Mouse (Mus musculus) small intestine, adult 2 months (tissue): ENCODE measurements at regions not wholly inside any gene's neighbourhood (a gene's known extent, or its start where the extent isn't known, plus 50 kb on each side); places are given as distances from the start of the nearest gene placed in this dataset.

Source experiments
- H3K27ac ChIP-seq: fragments of 200-500 bp; 2 replicates; pipeline ENCODE4 v1.5.1; 2012; ENCODE audit warnings: low read depth, low read length, control low read depth, inconsistent platforms; ENCODE audit not compliant: insufficient read depth
- H3K27me3 ChIP-seq: fragments of 200-500 bp; 2 replicates; pipeline ENCODE4 v1.6.1; 2012; ENCODE audit warnings: mild to moderate bottlenecking, moderate library complexity, low read length, inconsistent platforms; ENCODE audit not compliant: control insufficient read depth, insufficient read depth
- H3K36me3 ChIP-seq: fragments of 200-500 bp; 2 replicates; pipeline ENCODE4 v1.6.1; 2012; ENCODE audit warnings: mild to moderate bottlenecking, low read length, control low read depth, inconsistent platforms; ENCODE audit not compliant: control insufficient read depth, insufficient read depth
- H3K4me1 ChIP-seq: fragments of 200-500 bp; 2 replicates; pipeline ENCODE4 v1.6.1; 2012; ENCODE audit warnings: low read length, inconsistent platforms, mixed read lengths; ENCODE audit not compliant: control insufficient read depth, insufficient read depth, insufficient read length
- H3K4me3 ChIP-seq: fragments of 200-500 bp; 2 replicates; pipeline ENCODE4 v1.5.1; 2012; ENCODE audit warnings: low read depth, mild to moderate bottlenecking, control low read depth, inconsistent platforms, low read length, moderate library complexity
- CTCF ChIP-seq: fragments of 200-500 bp; IDR thresholded peaks from 2 replicates; pipeline ENCODE4 v1.5.1; 2012; ENCODE audit warnings: low read depth, mild to moderate bottlenecking, control low read depth, inconsistent platforms, low read length, moderate library complexity, mixed read lengths; ENCODE audit not compliant: insufficient replicate concordance, insufficient read length; ENCODE audit errors: extremely low read depth
- POLR2A ChIP-seq: fragments of 200-500 bp; IDR thresholded peaks from 2 replicates; pipeline ENCODE4 v1.6.1; 2012; ENCODE audit warnings: low read depth, mild to moderate bottlenecking, control low read depth, inconsistent platforms, low read length, moderate library complexity
- WGBS: fragments of 180-500 bp; shearing (Covaris S2); methylation state at CpG from one replicate; pipeline ENCODE4 v1.1.7; 2018; 5-methylcytosine and 5-hydroxymethylcytosine counted together

DNA sequence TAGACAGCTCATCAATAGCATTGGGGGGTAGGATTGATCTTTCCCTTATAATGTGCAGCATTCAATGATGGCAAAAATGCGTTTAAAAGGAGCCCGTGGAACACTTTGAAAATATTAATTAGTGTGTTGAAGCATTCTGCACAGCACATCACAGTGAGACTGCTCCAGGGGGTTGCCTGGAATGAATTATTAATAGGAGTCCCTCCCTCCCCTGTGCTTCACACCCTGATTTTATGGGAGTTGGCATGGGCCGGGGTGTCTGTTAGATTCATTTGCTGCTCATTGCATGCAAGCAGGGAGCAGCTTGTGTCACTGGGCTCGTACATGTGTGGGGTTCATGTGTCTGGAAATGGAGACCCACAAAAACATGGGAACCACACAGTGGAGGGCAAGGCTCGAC lies 127.9 kb upstream of the Mki67 start:
- no peaks in the 10 kb centered on the region for H3K36me3 ChIP-seq
- H3K4me3 ChIP-seq: no peak overlapping the region
- H3K4me1 ChIP-seq: no peaks in the 10 kb centered on the region
- no peaks in the 10 kb centered on the region; the same call in 1 of the 2 replicates for H3K27me3 ChIP-seq
- no peak overlapping the region for H3K27ac ChIP-seq
- no peak for TF ChIP-seq CTCF
- no peak for TF ChIP-seq POLR2A
- WGBS: 61% methylated on average over 5 of the region's 5 CpGs

DNA sequence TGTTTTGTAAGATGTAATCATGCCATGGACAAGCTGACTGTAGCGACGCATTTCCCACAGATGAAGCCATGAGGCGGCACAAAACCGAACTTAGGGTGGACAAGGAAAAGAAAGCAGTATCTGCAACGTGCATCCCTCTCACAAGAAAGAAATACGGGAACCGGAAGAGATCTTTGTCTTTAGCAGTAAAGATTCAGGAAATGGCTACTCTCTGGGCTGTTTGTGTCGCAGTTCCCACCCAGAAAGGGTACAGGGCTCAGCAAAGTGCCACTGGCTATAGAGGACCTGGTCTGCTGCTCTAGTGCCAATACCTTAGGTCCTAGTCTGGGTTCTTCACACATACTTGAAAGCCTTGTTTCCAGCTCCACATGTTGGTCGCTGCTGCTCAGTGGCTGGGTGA lies 131.1 kb upstream of the Mki67 start:
- WGBS: 68% methylated on average over 9 of the region's 9 CpGs
- no peaks in the 10 kb centered on the region for H3K4me1 ChIP-seq
- H3K27ac ChIP-seq: no peak overlapping the region
- H3K36me3 ChIP-seq: no peaks in the 10 kb centered on the region
- H3K27me3 ChIP-seq: no peaks in the 10 kb centered on the region; the same call in 1 of the 2 replicates
- no peak overlapping the region for H3K4me3 ChIP-seq
- TF ChIP-seq POLR2A (no peak), CTCF (no peak)

DNA sequence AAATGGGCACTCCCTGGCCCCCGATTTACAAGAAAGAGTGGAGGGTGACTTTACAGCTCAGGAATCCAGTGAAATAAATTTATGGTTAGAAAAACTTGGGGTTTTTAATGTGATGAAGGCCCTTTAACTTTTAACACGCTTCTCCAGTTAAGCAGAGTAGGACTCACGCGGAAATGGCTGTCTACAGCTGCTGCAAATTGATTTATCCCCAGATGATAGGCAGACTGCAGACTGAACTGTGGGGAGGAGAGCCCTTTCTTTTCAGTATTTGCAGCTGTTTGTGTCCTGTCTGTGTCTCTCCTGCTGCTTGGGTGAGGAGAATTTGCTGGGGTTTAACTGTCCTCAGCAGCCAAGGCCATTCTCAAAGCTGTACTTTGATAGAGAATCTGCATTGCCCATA lies 132.0 kb upstream of the Mki67 start:
- no peaks in the 10 kb centered on the region for H3K36me3 ChIP-seq
- H3K27ac ChIP-seq: no peak overlapping the region
- WGBS: 57% methylated on average over 4 of the region's 4 CpGs
- no peaks in the 10 kb centered on the region for H3K4me1 ChIP-seq
- no peaks in the 10 kb centered on the region; the same call in 1 of the 2 replicates for H3K27me3 ChIP-seq
- no peak for TF ChIP-seq CTCF
- no peak for TF ChIP-seq POLR2A
- H3K4me3 ChIP-seq: no peak overlapping the region

DNA sequence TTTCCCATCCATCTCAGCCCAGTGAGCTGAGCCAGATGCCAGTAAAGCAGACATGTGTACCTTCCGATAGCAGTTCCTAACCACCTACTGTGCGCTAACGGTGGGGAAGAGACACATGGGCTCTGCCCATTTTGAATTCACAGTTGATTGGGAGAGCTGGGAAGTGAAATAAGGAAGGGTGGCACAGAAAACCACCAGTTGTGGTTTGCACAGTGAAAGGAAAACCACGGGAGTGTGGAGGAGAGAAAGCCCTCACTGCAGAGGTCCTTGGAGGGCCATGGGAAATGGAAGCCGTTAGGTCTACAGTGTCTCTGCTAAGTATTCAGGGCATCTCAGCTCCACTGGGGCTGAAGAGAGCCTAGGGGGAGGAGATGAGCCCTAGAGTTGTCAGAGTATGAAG lies 132.7 kb upstream of the Mki67 start:
- TF ChIP-seq POLR2A (no peak), CTCF (no peak)
- Histone ChIP-seq H3K27ac (no peak overlapping the region), H3K36me3 (no peaks in the 10 kb centered on the region), H3K4me3 (no peak overlapping the region), H3K27me3 (no peaks in the 10 kb centered on the region; the same call in 1 of the 2 replicates), H3K4me1 (no peaks in the 10 kb centered on the region)
- 66% methylated on average over 5 of the region's 5 CpGs for WGBS

DNA sequence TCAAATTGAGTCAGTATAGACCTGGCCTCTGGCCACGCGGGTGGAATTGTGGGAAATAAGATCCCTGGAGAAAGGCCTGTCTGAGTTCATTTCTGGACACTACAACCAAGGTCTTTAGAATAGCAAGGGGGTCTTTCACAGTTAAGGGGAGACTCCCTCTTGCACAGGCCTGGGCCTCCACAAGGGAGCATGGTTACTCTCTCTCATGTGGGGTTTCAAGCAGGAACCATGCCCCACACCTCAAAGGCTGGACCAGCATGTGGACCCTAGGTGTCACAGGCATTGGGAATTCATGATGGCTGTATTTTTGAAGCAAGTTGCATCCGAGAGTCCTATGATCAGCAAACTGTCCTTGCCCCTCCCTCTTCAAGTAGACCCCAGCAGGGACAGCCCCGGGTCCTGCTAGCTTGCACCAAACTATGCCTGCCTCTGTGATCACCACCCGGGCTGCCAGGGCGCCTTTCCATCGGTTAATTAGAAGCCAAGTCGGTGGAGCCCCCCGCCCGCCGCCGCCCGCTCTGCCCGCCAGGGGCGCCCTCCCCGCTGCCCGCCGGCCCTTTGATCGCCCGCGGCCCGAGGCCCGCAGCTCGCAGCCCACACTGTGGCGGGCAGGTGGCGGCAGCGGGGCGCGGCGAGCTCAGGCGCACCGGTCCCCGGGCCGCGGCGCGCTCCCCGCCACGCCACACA lies 137.1 kb upstream of the Mki67 start:
- Histone ChIP-seq H3K4me3 (no peak overlapping the region), H3K4me1 (no peaks in the 10 kb centered on the region), H3K27ac (no peak overlapping the region), H3K36me3 (no peaks in the 10 kb centered on the region), H3K27me3 (no peaks in the 10 kb centered on the region)
- no peak for TF ChIP-seq CTCF
- no peak for TF ChIP-seq POLR2A
- WGBS: 10% methylated on average over 39 of the region's 39 CpGs

DNA sequence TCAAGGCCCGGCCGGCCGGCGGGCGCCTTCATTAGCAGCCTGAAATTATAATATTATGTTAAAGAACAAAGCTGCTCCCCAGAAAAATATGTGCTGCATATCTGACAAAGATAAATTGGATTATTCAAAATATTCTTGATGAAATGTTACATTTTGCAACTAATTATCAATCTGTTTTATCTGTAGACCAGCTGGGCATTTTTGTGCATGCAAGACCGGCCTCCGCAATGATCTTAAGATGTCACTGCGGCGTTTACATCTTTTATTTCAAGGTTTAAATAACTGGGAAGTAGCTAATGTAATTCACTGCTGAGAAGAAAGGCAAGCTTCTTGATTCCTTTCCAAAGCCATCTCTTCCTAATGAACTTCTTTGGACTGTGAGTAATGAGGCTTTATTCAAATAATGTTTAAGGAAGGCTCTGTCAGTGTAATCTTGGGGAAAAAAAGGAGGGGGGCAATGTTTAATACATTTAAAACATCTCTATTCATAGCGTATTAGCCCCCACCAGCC lies 137.7 kb upstream of the Mki67 start:
- TF ChIP-seq CTCF: no peak
- no peak for TF ChIP-seq POLR2A
- H3K4me1 ChIP-seq: no peaks in the 10 kb centered on the region
- 26% methylated on average over 10 of the region's 10 CpGs for WGBS
- no peaks in the 10 kb centered on the region for H3K36me3 ChIP-seq
- no peak overlapping the region for H3K27ac ChIP-seq
- H3K27me3 ChIP-seq: no peaks in the 10 kb centered on the region
- H3K4me3 ChIP-seq: no peak overlapping the region

DNA sequence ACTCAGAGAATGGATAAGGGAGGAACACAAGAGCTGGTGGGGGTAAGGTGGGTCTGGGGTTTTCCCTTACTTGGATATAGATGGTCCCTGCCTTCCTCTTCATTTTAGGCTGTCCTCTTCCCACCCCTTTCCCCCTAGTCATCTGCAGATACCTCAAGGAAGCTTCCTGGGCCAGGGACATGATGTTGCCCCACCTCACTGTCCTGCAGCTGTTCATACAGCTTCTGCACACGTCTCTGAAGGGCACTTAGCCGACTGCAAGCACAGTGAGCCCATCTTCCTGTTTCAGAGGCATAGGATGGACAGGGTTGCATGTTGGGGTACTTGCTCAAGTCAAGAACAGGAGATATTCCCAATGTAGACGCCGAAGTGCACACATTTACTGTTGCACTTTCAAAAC lies 144.1 kb upstream of the Mki67 start:
- TF ChIP-seq POLR2A (no peak), CTCF (no peak)
- Histone ChIP-seq H3K36me3 (no peaks in the 10 kb centered on the region), H3K4me3 (no peak overlapping the region), H3K27ac (no peak overlapping the region), H3K27me3 (no peaks in the 10 kb centered on the region), H3K4me1 (no peaks in the 10 kb centered on the region)
- WGBS: 50% methylated on average over 4 of the region's 4 CpGs
